Mouse (Mus musculus): ENCODE measurements around the gene Ssh1. TPM values are rescaled to one million over a fixed set of nuclear protein-coding genes. Genes with fewer than 3 reads are reported as not detected.

Gene Ssh1
- polyA plus RNA-seq (2015; fragmentation: Illumina TruSeq; extraction: RNeasy Lipid Tissue Mini Kit (QIAGEN cat#74804); ENCODE audit: low read depth, low replicate concordance): 8.1 TPM

DNA sequence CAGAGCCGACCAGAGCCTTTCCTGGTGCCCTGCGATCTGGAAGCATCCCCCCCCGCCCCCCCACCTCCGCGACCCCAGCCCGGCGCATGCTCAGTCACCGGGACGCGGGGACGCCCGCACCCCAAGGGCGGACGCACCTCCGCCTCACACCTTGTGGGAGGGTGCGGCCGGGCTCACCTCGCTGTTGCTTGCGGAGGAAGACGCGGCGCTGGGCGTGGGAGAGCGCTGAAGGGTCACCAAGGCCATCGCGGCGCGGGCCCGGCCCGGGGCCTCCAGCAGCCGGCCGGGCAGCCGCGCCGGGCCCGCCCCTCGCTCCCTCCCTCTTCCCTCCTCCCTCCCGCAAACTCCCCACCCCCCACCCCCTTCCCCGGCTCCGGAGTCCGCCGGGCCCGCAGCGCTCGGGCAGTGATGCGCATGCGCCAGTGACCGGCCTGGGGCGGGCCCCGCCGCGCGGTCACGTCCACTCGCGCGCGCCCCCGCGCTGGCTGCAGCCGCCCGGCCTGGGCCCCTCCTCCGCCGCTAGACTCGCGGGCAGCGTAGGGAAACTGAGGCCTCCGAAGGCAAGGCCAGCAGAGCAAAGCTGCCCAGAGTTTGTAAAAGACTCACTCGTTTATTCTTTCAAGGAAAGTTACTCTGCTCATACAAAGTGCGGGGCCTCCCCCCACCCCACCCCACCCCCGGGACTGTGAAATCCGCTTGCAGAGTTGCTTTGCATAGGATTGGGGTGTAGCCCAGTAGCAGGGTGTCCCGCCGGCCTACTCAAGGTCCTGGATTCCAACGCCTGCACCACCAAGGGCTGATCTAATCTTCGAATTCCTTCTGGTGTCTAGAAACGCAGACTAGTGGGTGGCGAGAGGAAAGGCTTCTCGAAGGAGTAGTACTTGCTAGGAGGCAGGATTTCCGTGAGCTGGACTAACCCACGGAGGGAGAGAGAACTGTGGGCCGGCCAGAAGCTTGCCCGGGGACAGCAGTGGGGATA lies at the start of gene Ssh1:
TSS of gene Ssh1 (minus strand) at position 408 of the 979 bp plus-strand sequence.

DNA sequence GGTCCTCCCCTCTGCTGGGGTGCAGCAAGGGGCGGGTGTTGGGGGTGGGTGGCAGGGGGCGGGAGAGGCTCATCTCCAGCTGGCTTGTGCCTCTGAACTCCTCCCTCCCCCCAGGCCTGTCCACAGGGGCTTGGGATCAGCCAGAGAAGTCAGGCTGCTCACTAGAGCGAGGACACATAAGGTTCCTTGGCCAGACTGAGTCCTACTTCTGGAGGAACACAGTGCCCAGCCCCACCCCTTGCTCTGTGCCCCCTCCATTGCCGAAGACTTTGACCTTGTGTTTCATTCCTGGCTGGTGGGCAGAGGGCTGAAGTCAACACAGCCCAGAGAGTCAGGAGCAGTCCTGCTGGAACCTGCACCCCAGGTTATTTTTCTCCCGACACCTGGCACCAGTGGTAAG lies 9.8 kb upstream of the Ssh1 start, which contains the start of gene Dao:
TSS of gene Dao (plus strand) at position 162 of the 400 bp plus-strand sequence.

DNA sequence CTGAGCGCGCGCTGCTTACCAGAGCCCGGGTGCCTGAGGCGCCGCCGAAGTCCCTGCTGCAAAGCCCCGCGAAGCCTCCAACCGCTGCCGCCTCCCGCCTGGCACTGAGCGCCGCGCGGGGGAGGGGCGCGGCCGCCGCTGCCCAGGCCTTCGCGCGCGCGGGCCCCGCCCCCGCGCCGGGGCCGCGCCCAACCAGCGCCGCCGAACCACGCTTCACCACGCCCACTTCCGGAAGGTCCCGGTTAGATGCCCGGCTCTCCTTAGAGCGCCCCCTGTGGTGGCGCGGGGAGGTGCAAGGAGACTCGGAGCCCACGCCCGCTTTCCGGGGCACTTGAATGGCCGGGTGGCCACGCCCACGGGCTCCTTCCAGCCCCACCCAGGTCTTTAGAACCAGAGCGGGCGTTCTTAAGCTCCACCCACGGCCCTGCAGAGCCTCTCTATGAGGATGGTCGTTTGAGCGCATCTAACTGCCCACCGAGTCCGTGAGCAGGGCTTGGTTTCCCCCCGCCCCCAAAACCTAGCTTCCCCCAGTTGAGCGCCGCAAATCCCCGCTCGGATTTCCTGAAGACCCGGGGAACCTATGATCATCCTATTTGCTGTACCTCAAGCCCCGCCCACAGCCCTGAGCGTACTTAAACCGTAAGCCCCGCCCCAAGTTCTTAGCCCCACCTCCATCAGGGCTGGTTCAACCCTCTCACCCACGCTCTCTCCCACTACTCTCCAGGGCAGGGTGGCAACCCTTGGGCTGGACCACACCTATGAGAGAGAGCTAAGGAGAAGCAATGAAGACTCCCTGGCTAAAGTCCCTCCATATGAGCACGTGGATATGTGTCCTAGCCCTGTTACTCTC lies 84.9 kb downstream of the Ssh1 start, which contains the start of gene Coro1c:
TSS of gene Coro1c (minus strand) at position 167 of the 850 bp plus-strand sequence.

Other genes starting within 250 kb of the Ssh1 start
- gene Sart3, start 221.4 kb downstream of the Ssh1 start, polyA plus RNA-seq (2015; fragmentation: Illumina TruSeq; extraction: RNeasy Lipid Tissue Mini Kit (QIAGEN cat#74804); ENCODE audit: low read depth, low replicate concordance): 23.3 TPM
- gene Iscu, start 221.1 kb downstream of the Ssh1 start, polyA plus RNA-seq (2015; fragmentation: Illumina TruSeq; extraction: RNeasy Lipid Tissue Mini Kit (QIAGEN cat#74804); ENCODE audit: low read depth, low replicate concordance): 165 TPM
- gene Tmem119, start 193.4 kb downstream of the Ssh1 start, polyA plus RNA-seq (2015; fragmentation: Illumina TruSeq; extraction: RNeasy Lipid Tissue Mini Kit (QIAGEN cat#74804); ENCODE audit: low read depth, low replicate concordance): 25.0 TPM
- gene Selplg, start 161.2 kb downstream of the Ssh1 start, polyA plus RNA-seq (2015; fragmentation: Illumina TruSeq; extraction: RNeasy Lipid Tissue Mini Kit (QIAGEN cat#74804); ENCODE audit: low read depth, low replicate concordance): 34.2 TPM
- gene Coro1c, start 85.1 kb downstream of the Ssh1 start, polyA plus RNA-seq (2015; fragmentation: Illumina TruSeq; extraction: RNeasy Lipid Tissue Mini Kit (QIAGEN cat#74804); ENCODE audit: low read depth, low replicate concordance): 62.4 TPM
- gene Dao, start 9.8 kb upstream of the Ssh1 start, polyA plus RNA-seq (2015; fragmentation: Illumina TruSeq; extraction: RNeasy Lipid Tissue Mini Kit (QIAGEN cat#74804); ENCODE audit: low read depth, low replicate concordance): 1.1 TPM
- gene Usp30, start 71.6 kb upstream of the Ssh1 start, polyA plus RNA-seq (2015; fragmentation: Illumina TruSeq; extraction: RNeasy Lipid Tissue Mini Kit (QIAGEN cat#74804); ENCODE audit: low read depth, low replicate concordance): 28.1 TPM
- gene Svop, start 97.7 kb upstream of the Ssh1 start, polyA plus RNA-seq (2015; fragmentation: Illumina TruSeq; extraction: RNeasy Lipid Tissue Mini Kit (QIAGEN cat#74804); ENCODE audit: low read depth, low replicate concordance): 114 TPM
- 7.9 TPM for gene Alkbh2, start 134.3 kb upstream of the Ssh1 start, polyA plus RNA-seq (2015; fragmentation: Illumina TruSeq; extraction: RNeasy Lipid Tissue Mini Kit (QIAGEN cat#74804); ENCODE audit: low read depth, low replicate concordance)
- gene Ung, start 136.5 kb upstream of the Ssh1 start, polyA plus RNA-seq (2015; fragmentation: Illumina TruSeq; extraction: RNeasy Lipid Tissue Mini Kit (QIAGEN cat#74804); ENCODE audit: low read depth, low replicate concordance): 3.0 TPM
- gene Acacb, start 152.6 kb upstream of the Ssh1 start, polyA plus RNA-seq (2015; fragmentation: Illumina TruSeq; extraction: RNeasy Lipid Tissue Mini Kit (QIAGEN cat#74804); ENCODE audit: low read depth, low replicate concordance): 2.1 TPM